Mouse (Mus musculus) left cerebral cortex, adult 9 months (tissue): ENCODE results near the gene Kcnh5.

Source experiments
- DNase-seq, 2 experiments: peaks; one replicate each; pipeline ENCODE4 v3.0.0; 2022; ENCODE audit warnings: low spot score in 2 of 2

Gene Kcnh5

DNA sequence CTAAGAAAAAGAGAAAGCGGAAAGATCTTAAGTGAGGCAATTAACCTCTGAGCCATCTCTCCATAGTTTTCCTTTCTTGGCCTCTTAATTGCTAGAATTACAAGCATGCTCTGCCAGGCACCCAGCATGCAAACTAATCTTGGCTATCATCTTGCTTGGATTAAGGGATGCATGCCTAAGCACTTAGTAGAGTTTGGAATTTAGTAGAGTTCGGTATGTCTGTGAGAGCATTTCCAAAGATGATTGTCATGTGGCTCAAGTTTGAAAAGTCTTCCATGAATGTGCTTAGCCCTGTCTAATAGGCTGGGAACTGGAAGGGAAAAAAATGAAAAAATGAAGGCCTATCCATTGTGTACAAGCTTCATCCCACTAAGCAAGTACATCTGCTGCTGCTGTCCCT is 224.5 kb downstream of the Kcnh5 start:
- DNase-seq = no peak

DNA sequence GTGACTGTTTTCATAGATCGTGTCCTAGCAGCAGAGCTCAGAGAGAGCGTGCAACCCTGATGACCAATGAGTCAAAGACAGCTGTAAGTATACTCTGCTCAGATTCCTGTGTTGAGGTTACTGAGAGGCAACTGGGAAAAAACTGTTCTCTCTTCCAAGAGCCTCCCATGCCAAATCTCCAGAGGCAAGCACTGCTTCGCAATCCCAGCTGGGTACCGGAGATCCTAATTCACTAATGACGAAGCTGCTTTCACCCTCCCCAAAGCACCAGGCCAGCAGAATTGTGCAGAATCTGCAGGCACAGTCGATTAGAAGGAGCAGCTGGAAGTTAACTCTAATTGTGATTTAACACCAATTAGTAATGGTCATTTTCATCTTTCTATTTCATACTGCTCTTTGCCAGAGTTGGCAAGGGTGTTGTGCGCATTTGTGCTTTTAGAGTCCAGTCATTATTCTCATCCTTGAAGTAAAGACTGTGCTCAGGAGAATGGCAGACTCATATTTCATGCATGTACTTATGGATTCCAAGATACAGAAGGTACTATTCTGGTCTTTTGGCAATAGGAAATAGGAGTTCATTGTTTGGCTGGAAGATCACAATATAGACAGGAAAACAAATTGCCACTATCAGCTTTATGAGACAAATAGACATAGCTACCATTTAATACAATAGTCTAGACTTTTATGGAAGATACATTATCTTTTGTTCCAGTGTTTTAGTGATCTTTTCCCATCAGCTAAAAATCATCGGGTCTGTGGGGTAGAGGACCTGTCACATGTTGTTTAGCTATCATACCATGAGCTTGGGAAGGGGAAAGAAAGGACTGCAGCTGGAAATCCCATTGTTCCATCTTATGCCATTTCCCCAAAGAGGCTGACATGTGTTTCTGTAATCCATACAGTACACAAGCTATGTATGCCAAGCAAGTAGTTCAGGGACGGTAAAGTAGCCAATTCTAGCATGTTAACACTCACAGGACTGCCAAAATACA is 225.7 kb downstream of the Kcnh5 start:
- DNase-seq = no peak

DNA sequence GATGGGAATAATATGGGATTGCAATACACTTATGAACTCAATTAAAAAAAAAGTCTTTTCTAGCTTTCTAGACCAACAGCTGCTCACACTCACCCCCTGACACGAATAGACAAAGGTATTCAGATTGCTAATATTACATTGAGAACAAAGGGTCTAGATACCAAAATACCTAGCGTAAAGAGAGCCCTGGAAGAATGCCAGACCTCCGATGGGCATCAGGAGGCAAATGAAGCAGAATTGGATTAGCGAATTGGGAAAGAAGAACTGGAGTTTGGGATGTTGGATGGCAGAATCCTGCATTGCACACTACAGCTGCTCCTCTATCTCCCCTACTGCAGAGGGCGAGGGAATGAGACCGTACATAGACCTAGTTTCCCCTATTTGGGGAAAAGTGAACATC is 275.8 kb downstream of the Kcnh5 start:
- no peak for DNase-seq

DNA sequence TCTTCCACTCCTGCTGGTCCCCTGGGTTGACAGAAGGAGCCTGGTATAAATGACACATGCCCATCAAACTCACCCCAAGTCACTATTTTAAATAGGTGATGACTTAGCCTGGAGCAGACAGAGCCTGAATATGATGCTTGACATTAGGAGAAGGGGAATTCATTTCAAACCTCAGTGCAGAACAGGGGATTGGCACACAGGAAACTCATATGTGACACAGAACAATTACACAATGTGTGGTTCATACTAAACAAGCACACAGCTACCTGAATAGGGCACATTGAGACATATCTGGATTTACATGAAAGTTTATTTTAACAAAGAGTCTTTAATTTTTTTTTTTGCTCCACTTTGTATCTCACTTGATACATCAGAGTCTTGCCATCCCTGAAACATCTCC is 276.4 kb downstream of the Kcnh5 start:
- no peak for DNase-seq

DNA sequence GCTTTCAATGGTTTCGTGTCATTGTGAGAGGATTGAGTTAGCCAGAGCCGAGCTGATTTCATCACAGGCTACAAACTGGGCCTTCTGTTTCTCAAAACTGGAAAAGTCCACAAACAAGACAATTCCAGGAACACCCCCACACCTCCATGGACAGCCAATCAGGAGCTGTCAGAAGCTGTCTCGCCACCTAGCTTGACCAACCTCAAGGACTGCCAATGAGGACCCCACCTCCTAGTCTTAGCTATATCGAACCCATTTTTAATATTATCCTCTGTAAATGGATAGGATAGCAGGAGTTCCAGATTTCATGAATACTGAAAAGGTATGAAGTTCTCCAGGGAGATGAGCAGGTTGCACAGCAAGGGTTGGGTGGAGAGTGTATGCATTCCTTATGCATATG is 278.1 kb downstream of the Kcnh5 start:
- DNase-seq = no peak

DNA sequence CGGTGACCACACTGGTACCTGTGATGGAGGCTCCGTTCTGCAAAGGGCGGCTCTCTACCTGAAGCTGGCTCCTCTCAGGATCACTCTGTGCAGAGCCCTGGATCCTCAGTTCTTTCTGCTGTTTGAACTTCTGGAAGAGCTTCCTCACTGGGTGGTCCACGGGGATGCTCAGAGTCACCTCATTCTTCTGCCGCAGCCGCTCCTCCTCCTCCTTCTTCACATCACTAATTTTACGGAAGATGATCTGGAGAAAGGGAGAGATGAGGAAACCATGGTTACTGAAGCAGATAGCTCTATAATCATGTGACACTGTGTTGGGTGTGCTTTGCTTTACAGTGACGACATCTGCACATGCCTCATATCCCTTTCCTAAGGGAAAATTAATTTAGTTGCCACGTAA is 278.9 kb downstream of the Kcnh5 start:
- DNase-seq = no peak

DNA sequence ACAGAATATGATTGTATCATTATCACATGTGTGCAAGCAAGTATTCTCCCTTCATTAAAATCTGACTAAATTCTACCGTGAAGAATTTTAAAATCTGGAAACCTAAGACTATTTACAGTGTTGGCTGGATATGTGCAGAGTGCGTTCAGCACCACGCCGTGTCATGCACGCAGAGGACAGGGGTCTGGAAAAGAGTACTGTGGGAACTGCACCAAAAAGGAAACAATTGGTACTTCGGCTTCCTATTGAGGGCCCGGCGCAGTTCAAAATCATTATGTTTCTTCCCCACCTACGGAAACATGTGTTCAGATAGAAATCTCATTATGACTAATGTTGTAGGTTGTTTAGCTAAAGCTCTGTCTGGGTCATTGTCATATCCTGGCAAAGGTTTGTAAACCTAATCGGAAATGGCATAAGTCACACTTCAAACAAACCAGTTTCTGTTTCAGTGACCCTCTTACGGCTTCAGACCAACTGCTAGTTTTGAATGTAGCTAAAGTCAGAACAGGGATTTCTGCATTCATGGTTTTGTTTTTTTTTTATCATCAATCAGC is 282.2 kb downstream of the Kcnh5 start:
- DNase-seq = no peak

DNA sequence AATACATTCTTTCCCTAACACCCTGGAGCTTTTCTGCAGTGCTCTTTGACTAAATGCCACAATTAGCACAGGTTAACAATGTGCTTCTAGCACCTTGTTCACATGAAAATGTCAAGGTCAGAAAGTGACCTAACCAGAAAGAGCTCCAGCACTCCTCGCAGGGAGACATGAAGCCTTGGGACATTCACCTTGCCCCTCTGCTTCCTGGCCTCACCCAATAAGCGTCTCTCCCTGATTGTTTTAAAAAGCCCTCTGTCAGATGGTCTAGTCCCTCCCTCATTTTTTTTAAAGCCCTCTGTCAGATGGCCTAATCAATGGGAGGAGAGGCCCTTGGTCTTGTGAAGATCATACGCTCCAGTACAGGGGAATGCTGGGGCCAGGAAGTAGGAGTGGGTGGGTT is 287.7 kb downstream of the Kcnh5 start:
- DNase-seq = no peak

DNA sequence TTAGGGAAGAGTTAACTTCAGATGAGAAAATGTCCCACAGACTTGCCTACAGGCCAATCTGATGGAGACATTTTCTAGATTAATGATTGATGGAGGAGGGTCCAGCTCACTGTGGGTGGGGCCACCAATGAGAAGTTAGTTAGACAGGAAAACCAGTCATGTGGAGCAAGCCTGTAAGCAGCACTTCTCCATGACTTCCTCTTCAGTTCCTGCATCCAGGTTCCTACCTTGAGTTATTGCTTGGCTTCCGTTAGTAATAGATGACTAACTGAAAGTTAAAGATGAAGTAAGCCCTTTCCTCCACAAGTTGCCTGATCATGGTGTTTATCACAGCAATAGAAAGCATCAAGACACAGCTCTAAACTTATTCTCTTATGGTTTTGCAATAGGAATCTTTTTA is 290.1 kb downstream of the Kcnh5 start:
- DNase-seq = no peak

DNA sequence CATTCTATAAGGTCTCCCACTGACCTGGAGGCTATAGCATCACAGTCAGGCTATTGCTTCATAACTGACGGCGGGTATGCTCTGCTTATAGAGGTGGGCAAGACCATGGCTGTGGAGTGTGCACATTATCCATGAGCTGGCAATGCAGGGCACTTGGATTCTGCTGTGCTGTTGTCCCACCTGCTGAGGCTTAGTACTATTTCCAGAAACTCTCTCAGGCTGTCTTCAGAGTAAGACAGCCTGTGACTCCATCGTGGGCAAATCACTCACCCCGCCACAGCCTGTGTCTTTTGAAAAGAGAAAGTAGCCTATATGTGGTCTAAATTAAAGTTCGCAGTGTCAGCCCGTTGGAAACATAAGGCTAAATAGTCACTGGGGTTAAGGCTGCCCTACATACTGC is 295.8 kb downstream of the Kcnh5 start:
- no peak for DNase-seq

DNA sequence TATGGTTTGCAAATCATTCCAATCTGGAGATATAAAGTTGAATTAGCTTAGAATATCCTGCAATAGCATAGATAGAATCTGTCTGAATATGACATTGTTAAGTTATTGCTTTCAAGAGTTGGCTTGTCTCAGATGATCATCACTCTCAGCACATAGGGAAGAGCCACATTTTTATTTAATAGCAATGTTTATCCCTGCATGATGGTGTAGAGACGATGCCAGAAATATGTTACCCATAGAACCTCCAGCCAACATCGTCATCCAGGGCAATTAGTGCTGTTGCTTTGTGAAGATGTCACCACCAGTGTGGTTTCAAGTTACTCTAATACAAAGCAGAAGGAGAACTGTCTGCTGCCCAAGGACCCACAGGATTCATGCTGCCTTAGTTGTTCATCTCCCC is 321.5 kb downstream of the Kcnh5 start:
- no peak for DNase-seq

DNA sequence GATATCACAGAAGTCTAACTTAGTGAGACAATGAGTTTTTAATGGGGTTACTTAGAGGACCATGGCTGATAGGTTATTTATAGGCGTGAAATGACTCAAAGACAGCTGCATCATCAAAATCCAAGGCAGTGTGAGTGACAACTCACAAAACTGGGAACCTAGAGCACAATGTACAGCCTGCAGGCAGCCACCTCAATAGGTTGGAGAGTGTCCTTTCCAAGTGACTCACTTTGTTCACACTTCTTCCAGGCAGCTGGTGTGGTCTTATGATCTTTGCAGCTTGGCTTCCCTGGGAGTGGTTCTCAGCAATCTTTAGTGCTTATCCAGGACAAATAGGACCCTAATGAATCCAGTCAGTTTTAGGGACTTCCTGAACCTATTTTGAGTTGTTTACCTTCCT is 322.9 kb downstream of the Kcnh5 start:
- no peak for DNase-seq

DNA sequence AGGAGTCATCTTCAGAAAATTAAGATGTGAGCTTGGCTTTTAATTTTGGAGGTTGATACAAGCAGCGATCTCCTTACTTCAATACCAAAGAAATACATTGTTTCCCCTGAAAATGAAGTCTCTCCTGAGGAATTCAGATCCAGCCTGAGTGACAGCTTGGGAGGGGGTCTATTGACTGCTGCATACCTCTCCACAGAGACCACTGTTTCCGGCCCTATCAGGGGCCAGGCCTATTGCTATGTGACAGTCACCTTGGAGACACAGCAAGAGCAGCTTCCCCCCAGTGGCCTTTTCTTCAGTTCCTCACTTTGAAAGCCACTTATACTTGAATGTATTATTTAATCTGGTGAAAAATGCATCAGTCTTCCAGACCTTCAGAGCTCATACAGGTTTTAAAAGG is 326.8 kb downstream of the Kcnh5 start:
- no peak for DNase-seq

DNA sequence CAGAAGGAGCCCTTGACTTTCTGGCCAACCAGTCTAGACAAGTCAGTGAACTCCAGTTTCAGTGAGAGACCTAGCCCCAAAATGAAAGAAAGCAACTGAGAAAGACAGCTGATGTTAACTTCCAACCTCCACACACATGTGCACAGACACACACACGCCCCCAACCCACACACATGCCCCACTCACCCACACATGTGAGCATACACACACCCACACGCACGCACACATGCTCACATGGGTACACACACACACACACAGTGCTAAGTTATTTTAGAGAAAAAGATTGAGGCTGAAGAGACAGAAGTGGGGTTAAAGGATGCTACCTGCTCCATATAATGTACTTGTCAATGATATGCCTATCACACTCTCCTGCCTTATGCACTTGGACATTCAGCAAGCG is 327.2 kb downstream of the Kcnh5 start:
- no peak for DNase-seq

DNA sequence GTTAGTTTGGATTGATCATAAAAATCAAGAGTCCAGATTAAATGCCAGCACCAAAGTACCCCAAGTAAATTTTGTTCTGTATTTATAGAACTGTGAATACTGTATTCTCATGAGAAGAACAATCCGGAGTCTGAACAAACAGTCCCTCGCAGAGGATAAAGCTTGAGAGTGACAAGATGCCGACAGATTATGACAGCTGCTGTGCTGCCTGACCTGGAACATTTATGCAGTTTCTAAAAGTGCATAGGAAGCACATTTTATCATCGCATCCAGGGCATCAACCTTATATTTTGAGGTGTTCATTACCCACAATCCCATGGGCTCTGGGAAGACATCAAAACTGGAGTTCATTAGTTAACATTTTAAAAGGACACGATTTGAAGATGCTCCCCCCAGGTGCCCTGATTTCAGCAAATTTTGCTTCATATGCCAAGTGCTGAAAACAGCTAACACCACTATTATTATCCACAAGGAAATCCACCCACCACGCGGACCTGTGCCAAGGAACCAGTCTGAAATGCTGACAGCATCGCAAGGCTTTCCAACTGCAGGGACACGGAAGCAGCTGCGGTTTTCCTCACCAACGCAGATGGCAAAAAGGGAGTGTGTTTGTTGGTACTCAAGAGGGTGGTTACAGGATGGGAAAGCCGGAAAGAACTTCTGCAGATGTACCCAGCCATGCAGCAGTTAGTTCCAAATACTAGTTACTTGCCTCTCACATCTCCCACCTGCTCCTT is 328.4 kb downstream of the Kcnh5 start:
- DNase-seq = peak; percentile 82 to 89
